Mouse (Mus musculus) spleen, postnatal 10 days (tissue): ENCODE results near the gene Ckap5.

Experiments
- DNase-seq, 2 experiments: peaks; one replicate each; pipeline ENCODE4 v3.0.0; 2021 to 2022; ENCODE audit warnings: low spot score in 2 of 2

Gene Ckap5

GRCm38 (mm10) chr2:91627486-91627885 lies 100.9 kb downstream of the Ckap5 start:
- no peak for DNase-seq

- DNase-seq = no peak
Observed at GRCm38 (mm10) chr2:91628171-91628570, 101.6 kb downstream of the Ckap5 start.

GRCm38 (mm10) chr2:91629682-91630081 lies 103.1 kb downstream of the Ckap5 start:
- DNase-seq = no peak

GRCm38 (mm10) chr2:91630384-91630783 lies 103.8 kb downstream of the Ckap5 start:
- DNase-seq = no peak

GRCm38 (mm10) chr2:91631826-91632225 lies 105.3 kb downstream of the Ckap5 start:
- DNase-seq = no peak

GRCm38 (mm10) chr2:91632316-91632715 lies 105.8 kb downstream of the Ckap5 start:
- no peak for DNase-seq

GRCm38 (mm10) chr2:91633334-91633977 lies 106.9 kb downstream of the Ckap5 start:
- DNase-seq = no peak

- peak in 1 of 2 experiments; percentile 34 for DNase-seq
Observed at GRCm38 (mm10) chr2:91634841-91635240, 108.3 kb downstream of the Ckap5 start.

- no peak for DNase-seq
Observed at GRCm38 (mm10) chr2:91635486-91635885, 108.9 kb downstream of the Ckap5 start.

GRCm38 (mm10) chr2:91636229-91636628 lies 109.7 kb downstream of the Ckap5 start, which contains the start of gene F2:
TSS of gene F2 (minus strand) at chr2:91636414.
- DNase-seq = no peak

- no peak for DNase-seq
Observed at GRCm38 (mm10) chr2:91636727-91637338, 110.3 kb downstream of the Ckap5 start.

- no peak for DNase-seq
Observed at GRCm38 (mm10) chr2:91638931-91639330, 112.4 kb downstream of the Ckap5 start.

- no peak for DNase-seq
Observed at GRCm38 (mm10) chr2:91642825-91643415, 116.4 kb downstream of the Ckap5 start.

- DNase-seq = no peak
Observed at GRCm38 (mm10) chr2:91644021-91644420, 117.5 kb downstream of the Ckap5 start.

GRCm38 (mm10) chr2:91645354-91645753 lies 118.8 kb downstream of the Ckap5 start:
- DNase-seq = no peak

GRCm38 (mm10) chr2:91645811-91646210 lies 119.2 kb downstream of the Ckap5 start:
- DNase-seq = peak in 1 of 2 experiments; percentile 26

GRCm38 (mm10) chr2:91646733-91647132 lies 120.2 kb downstream of the Ckap5 start:
- peak; percentile 53 to 79 for DNase-seq

- DNase-seq = peak in 1 of 2 experiments; percentile 36
Observed at GRCm38 (mm10) chr2:91649152-91649551, 122.6 kb downstream of the Ckap5 start.

- DNase-seq = peak; percentile 92 to 98
Observed at GRCm38 (mm10) chr2:91649553-91650359, 123.2 kb downstream of the Ckap5 start, which contains the start of the genes Zfp408 and Arhgap1. TSS of gene Zfp408 (minus strand) at chr2:91649791. TSS of gene Arhgap1 (plus strand) at chr2:91649860.

- no peak for DNase-seq
Observed at GRCm38 (mm10) chr2:91650360-91650995, 123.9 kb downstream of the Ckap5 start.

GRCm38 (mm10) chr2:91651458-91652258 lies 125.1 kb downstream of the Ckap5 start:
- no peak for DNase-seq
